Mouse (Mus musculus): Measurements from ENCODE around the gene Pnlip. TPM values are rescaled to one million over a fixed set of nuclear protein-coding genes. Genes with fewer than 3 reads are reported as not detected.

The Pnlip gene
- total RNA-seq (2022): not detected

- DNase-seq (ENCODE audit: low spot score in 2 of 2): no peak
These were observed at the start of gene Pnlip for GRCm38 (mm10) chr19:58652198-58652597. Pnlip (plus strand) TSS chr19:58652498.

- no peak for DNase-seq (ENCODE audit: low spot score in 2 of 2)
These were observed 42.6 kb upstream of the Pnlip start for GRCm38 (mm10) chr19:58609716-58610115.

GRCm38 (mm10) chr19:58612745-58613144 is 39.6 kb upstream of the Pnlip start:
- no peak for DNase-seq (ENCODE audit: low spot score in 2 of 2)

- DNase-seq (ENCODE audit: low spot score in 2 of 2): no peak
These were observed 35.7 kb upstream of the Pnlip start for GRCm38 (mm10) chr19:58616606-58617005.

GRCm38 (mm10) chr19:58620661-58621060 is 31.6 kb upstream of the Pnlip start:
- no peak for DNase-seq (ENCODE audit: low spot score in 2 of 2)

- no peak for DNase-seq (ENCODE audit: low spot score in 2 of 2)
These were observed 30.7 kb upstream of the Pnlip start for GRCm38 (mm10) chr19:58621646-58622045.

- DNase-seq (ENCODE audit: low spot score in 2 of 2): no peak
These were observed 27.5 kb upstream of the Pnlip start for GRCm38 (mm10) chr19:58624799-58625198.

- DNase-seq (ENCODE audit: low spot score in 2 of 2): no peak
These were observed 26.9 kb upstream of the Pnlip start for GRCm38 (mm10) chr19:58625254-58625947.

GRCm38 (mm10) chr19:58627406-58628337 is 24.6 kb upstream of the Pnlip start:
- no peak for DNase-seq (ENCODE audit: low spot score in 2 of 2)

- DNase-seq (ENCODE audit: low spot score in 2 of 2): no peak
These were observed 22.9 kb upstream of the Pnlip start for GRCm38 (mm10) chr19:58629351-58629773.

GRCm38 (mm10) chr19:58650036-58650435 is 2.3 kb upstream of the Pnlip start:
- DNase-seq (ENCODE audit: low spot score in 2 of 2): no peak

- DNase-seq (ENCODE audit: low spot score in 2 of 2): no peak
These were observed 9.8 kb downstream of the Pnlip start for GRCm38 (mm10) chr19:58662098-58662497.

GRCm38 (mm10) chr19:58663317-58663716 is 11.0 kb downstream of the Pnlip start:
- DNase-seq (ENCODE audit: low spot score in 2 of 2): no peak

- DNase-seq (ENCODE audit: low spot score in 2 of 2): no peak
These were observed 12.6 kb downstream of the Pnlip start for GRCm38 (mm10) chr19:58664901-58665300.

- DNase-seq (ENCODE audit: low spot score in 2 of 2): no peak
These were observed 22.3 kb downstream of the Pnlip start for GRCm38 (mm10) chr19:58674644-58675043.

- no peak for DNase-seq (ENCODE audit: low spot score in 2 of 2)
These were observed 24.8 kb downstream of the Pnlip start for GRCm38 (mm10) chr19:58677117-58677516.

- DNase-seq (ENCODE audit: low spot score in 2 of 2): no peak
These were observed 36.6 kb downstream of the Pnlip start for GRCm38 (mm10) chr19:58688933-58689332.

GRCm38 (mm10) chr19:58695314-58695713 is 43.0 kb downstream of the Pnlip start:
- DNase-seq (ENCODE audit: low spot score in 2 of 2): no peak

GRCm38 (mm10) chr19:58696235-58696634 is 43.9 kb downstream of the Pnlip start:
- no peak for DNase-seq (ENCODE audit: low spot score in 2 of 2)

GRCm38 (mm10) chr19:58704556-58704955 is 52.3 kb downstream of the Pnlip start:
- no peak for DNase-seq (ENCODE audit: low spot score in 2 of 2)

GRCm38 (mm10) chr19:58708611-58709010 is 56.3 kb downstream of the Pnlip start:
- DNase-seq (ENCODE audit: low spot score in 2 of 2): no peak

- DNase-seq (ENCODE audit: low spot score in 2 of 2): no peak
These were observed 65.6 kb downstream of the Pnlip start for GRCm38 (mm10) chr19:58717925-58718324.

Data from gastrocnemius, adult 8-10 months (tissue).